Mouse (Mus musculus) embryonic facial prominence, embryonic 10.5 days (tissue): ENCODE data around the gene Zfp865. TPM values are rescaled to one million over a fixed set of nuclear protein-coding genes. Genes with fewer than 3 reads are reported as not detected.
A peak's percentile ranks its signal among the peaks of the same experiment; 100 is the strongest.

ENCODE experiments used
- DNase-seq: peaks from one replicate; pipeline ENCODE4 v3.0.0-alpha.2; 2017; ENCODE audit warnings: low spot score
- H3K27ac ChIP-seq: fragments of 300-500 bp; sonication (generic); replicated peaks from 2 replicates; pipeline ENCODE4 v1.5.1; 2016; ENCODE audit warnings: mild to moderate bottlenecking
- H3K27me3 ChIP-seq: fragments of 300-500 bp; sonication (generic); replicated peaks from 2 replicates; pipeline ENCODE4 v1.6.1; 2016; ENCODE audit warnings: low read depth, mild to moderate bottlenecking; ENCODE audit not compliant: poor library complexity, severe bottlenecking
- H3K36me3 ChIP-seq: fragments of 300-500 bp; sonication (generic); replicated peaks from 2 replicates; pipeline ENCODE4 v1.6.1; 2016; ENCODE audit warnings: mild to moderate bottlenecking, moderate library complexity
- H3K4me1 ChIP-seq: fragments of 300-500 bp; sonication (generic); 2 replicates; pipeline ENCODE4 v1.6.1; 2016
- H3K4me3 ChIP-seq: fragments of 300-500 bp; sonication (generic); 2 replicates; pipeline ENCODE4 v1.5.1; 2016; ENCODE audit warnings: mild to moderate bottlenecking, moderate library complexity
- H3K9me3 ChIP-seq: fragments of 300-500 bp; sonication (generic); 2 replicates; pipeline ENCODE4 v1.6.1; 2016; ENCODE audit warnings: mild to moderate bottlenecking
- WGBS: fragments of 180-500 bp; shearing (Covaris S2); methylation state at CpG from one replicate; pipeline ENCODE4 v1.1.7; 2016; 5-methylcytosine and 5-hydroxymethylcytosine counted together
- polyA plus RNA-seq: library from polyadenylated mRNA; unstranded; fragments of >200 nt; fragmentation: Nextera tagmentation; extraction: Ambion mirVana; gene quantifications from 2 replicates; pipeline ENCODE4 v1.2.1, GENCODE M21; 2016

Gene Zfp865
- polyA plus RNA-seq, 1 experiment from 2014 or later = 6.1 TPM

- Histone ChIP-seq H3K4me1 (peaks cover 6% of the 10 kb centered on the region; the same call in 1 of the 2 replicates), H3K27me3 (no peaks in the 10 kb centered on the region), H3K27ac (no peak overlapping the region), H3K36me3 (peaks cover 47% of the 10 kb centered on the region), H3K4me3 (peak overlapping the region; percentile 82), H3K9me3 (peaks cover 21% of the 10 kb centered on the region; the same call in 1 of the 2 replicates)
- 90% methylated on average over 8 of the region's 8 CpGs for WGBS
- DNase-seq = no peak
Observed at GRCm38 (mm10) chr7:5037467-5037866, 17.3 kb downstream of the Zfp865 start.

GRCm38 (mm10) chr7:5038109-5038732 is 18.0 kb downstream of the Zfp865 start, which contains the start of gene Zfp784:
Gene Zfp784, minus strand, starts transcription at chr7:5038446.
- no peaks in the 10 kb centered on the region for H3K27me3 ChIP-seq
- peak; percentile 93 for DNase-seq
- peak within 1 kb of the TSS; percentile 98 for H3K27ac ChIP-seq
- H3K4me3 ChIP-seq = peak within 1 kb of the TSS; percentile 82
- under 1% methylated on average over 48 of the region's 48 CpGs for WGBS
- peaks cover 40% of the 10 kb centered on the region for H3K36me3 ChIP-seq
- H3K9me3 ChIP-seq = peaks cover 13% of the 10 kb centered on the region; the same call in 1 of the 2 replicates
- peaks cover 6% of the 10 kb centered on the region; the same call in 1 of the 2 replicates for H3K4me1 ChIP-seq

- Histone ChIP-seq H3K4me1 (peaks cover 6% of the 10 kb centered on the region; the same call in 1 of the 2 replicates), H3K4me3 (peak overlapping the region; percentile 82), H3K27ac (peak overlapping the region; percentile 98; the same call in 1 of the 2 replicates), H3K9me3 (peaks cover 11% of the 10 kb centered on the region; the same call in 1 of the 2 replicates), H3K36me3 (peaks cover 32% of the 10 kb centered on the region), H3K27me3 (no peaks in the 10 kb centered on the region)
- DNase-seq = no peak
- 55% methylated on average over 5 of the region's 5 CpGs for WGBS
Observed at GRCm38 (mm10) chr7:5038940-5039339, 18.8 kb downstream of the Zfp865 start.

- no peak overlapping the region for H3K27ac ChIP-seq
- H3K27me3 ChIP-seq = 0 out of 2 replicates have a peak, but pooled peaks cover 2% of the 10 kb centered on the region
- DNase-seq = no peak
- H3K9me3 ChIP-seq = no peaks in the 10 kb centered on the region
- 86% methylated on average over 2 of the region's 2 CpGs for WGBS
- H3K4me1 ChIP-seq = no peaks in the 10 kb centered on the region
- H3K4me3 ChIP-seq = no peak overlapping the region
- peaks cover 7% of the 10 kb centered on the region; the same call in 1 of the 2 replicates for H3K36me3 ChIP-seq
Observed at GRCm38 (mm10) chr7:5044981-5045380, 24.8 kb downstream of the Zfp865 start.

GRCm38 (mm10) chr7:5046112-5046511 is 25.9 kb downstream of the Zfp865 start:
- WGBS = 68% methylated on average over 2 of the region's 2 CpGs
- Histone ChIP-seq H3K9me3 (no peaks in the 10 kb centered on the region), H3K36me3 (peaks cover 4% of the 10 kb centered on the region; the same call in 1 of the 2 replicates), H3K4me3 (no peak overlapping the region), H3K27me3 (peaks cover 10% of the 10 kb centered on the region), H3K27ac (no peak overlapping the region), H3K4me1 (peaks cover 9% of the 10 kb centered on the region)
- no peak for DNase-seq

- DNase-seq = no peak
- no peak overlapping the region for H3K27ac ChIP-seq
- 30% methylated on average over 2 of the region's 2 CpGs for WGBS
- H3K36me3 ChIP-seq = no peaks in the 10 kb centered on the region
- H3K27me3 ChIP-seq = peaks cover 17% of the 10 kb centered on the region
- H3K9me3 ChIP-seq = no peaks in the 10 kb centered on the region
- peaks cover 19% of the 10 kb centered on the region for H3K4me1 ChIP-seq
- H3K4me3 ChIP-seq = no peak overlapping the region
Observed at GRCm38 (mm10) chr7:5047313-5047712, 27.1 kb downstream of the Zfp865 start.

- WGBS = 1% methylated on average over 65 of the region's 65 CpGs
- Histone ChIP-seq H3K36me3 (no peaks in the 10 kb centered on the region), H3K4me3 (peak within 1 kb of the TSS; percentile 88), H3K4me1 (peaks cover 42% of the 10 kb centered on the region), H3K27ac (peak within 1 kb of the TSS; percentile 90), H3K9me3 (no peaks in the 10 kb centered on the region), H3K27me3 (peaks cover 59% of the 10 kb centered on the region)
- DNase-seq = peak; percentile 87
Observed at GRCm38 (mm10) chr7:5051193-5052192, 31.3 kb downstream of the Zfp865 start, which contains the start of gene Zfp580. Gene Zfp580, plus strand, starts transcription at chr7:5051538.

GRCm38 (mm10) chr7:5052438-5052837 is 32.3 kb downstream of the Zfp865 start:
- Histone ChIP-seq H3K4me1 (peaks cover 51% of the 10 kb centered on the region), H3K36me3 (no peaks in the 10 kb centered on the region), H3K9me3 (0 out of 2 replicates have a peak, but pooled peaks cover 3% of the 10 kb centered on the region), H3K27ac (no peak overlapping the region), H3K27me3 (peaks cover 68% of the 10 kb centered on the region), H3K4me3 (peak overlapping the region; percentile 88)
- peak; percentile 38 for DNase-seq
- 3% methylated on average over 12 of the region's 12 CpGs for WGBS

GRCm38 (mm10) chr7:5052931-5053343 is 32.8 kb downstream of the Zfp865 start:
- peak overlapping the region; percentile 55 for H3K27ac ChIP-seq
- peak overlapping the region; percentile 88 for H3K4me3 ChIP-seq
- peaks cover 73% of the 10 kb centered on the region for H3K27me3 ChIP-seq
- H3K36me3 ChIP-seq = no peaks in the 10 kb centered on the region
- DNase-seq = peak; percentile 40
- H3K4me1 ChIP-seq = peaks cover 53% of the 10 kb centered on the region
- 3% methylated on average over 45 of the region's 45 CpGs for WGBS
- H3K9me3 ChIP-seq = 0 out of 2 replicates have a peak, but pooled peaks cover 3% of the 10 kb centered on the region

- 8% methylated on average over 32 of the region's 32 CpGs for WGBS
- peaks cover 80% of the 10 kb centered on the region for H3K27me3 ChIP-seq
- H3K4me3 ChIP-seq = peak overlapping the region; percentile 88
- DNase-seq = peak; percentile 36
- H3K27ac ChIP-seq = no peak overlapping the region
- 0 out of 2 replicates have a peak, but pooled peaks cover 3% of the 10 kb centered on the region for H3K9me3 ChIP-seq
- H3K36me3 ChIP-seq = no peaks in the 10 kb centered on the region
- peaks cover 53% of the 10 kb centered on the region for H3K4me1 ChIP-seq
Observed at GRCm38 (mm10) chr7:5053456-5054179, 33.4 kb downstream of the Zfp865 start.

- WGBS = 2% methylated on average over 55 of the region's 55 CpGs
- peak; percentile 64 for DNase-seq
Observed at GRCm38 (mm10) chr7:5056651-5057263, 36.6 kb downstream of the Zfp865 start.

More at GRCm38 (mm10) chr7:5056651-5057263, 36.6 kb downstream of the Zfp865 start:
- H3K4me1 ChIP-seq = peaks cover 54% of the 10 kb centered on the region
- H3K27me3 ChIP-seq = peaks cover 75% of the 10 kb centered on the region
- 0 out of 2 replicates have a peak, but pooled peaks cover 3% of the 10 kb centered on the region for H3K9me3 ChIP-seq
- H3K4me3 ChIP-seq = peak overlapping the region; percentile 63
- H3K36me3 ChIP-seq = no peaks in the 10 kb centered on the region
- H3K27ac ChIP-seq = peak overlapping the region; percentile 74
